Mouse (Mus musculus) 3T3-L1 (cell line): ENCODE data around the gene Ssx2ip.

Experiments used
- DNase-seq: peaks from one replicate; pipeline ENCODE4 v3.0.0-alpha.2; 2015; ENCODE audit warnings: low read depth, low spot score

Gene Ssx2ip

DNA sequence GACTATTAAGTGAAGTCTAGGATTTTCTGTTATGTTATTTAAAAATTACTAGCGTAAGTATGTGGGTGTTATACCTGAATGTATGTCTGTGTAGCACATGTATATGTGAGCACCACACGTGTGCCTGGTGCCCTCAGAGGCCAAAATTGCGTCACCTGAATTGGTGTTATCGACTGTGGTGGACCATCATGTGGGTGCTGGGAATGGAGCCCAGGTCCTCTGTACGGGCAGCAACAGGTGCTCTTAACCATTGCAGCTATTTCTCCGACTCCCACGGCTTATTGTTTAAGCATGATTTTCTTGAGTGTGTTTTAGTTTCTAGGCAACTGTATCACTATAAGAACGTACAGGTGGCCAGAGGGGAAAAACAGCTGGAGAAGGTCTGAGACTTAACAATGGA is 31.7 kb downstream of the Ssx2ip start:
- DNase-seq, result no peak

GRCm38 (mm10) chr3:146440011-146440410 is 35.6 kb downstream of the Ssx2ip start:
- no peak for DNase-seq

GRCm38 (mm10) chr3:146440422-146440821 is 36.0 kb downstream of the Ssx2ip start:
- no peak for DNase-seq

GRCm38 (mm10) chr3:146442484-146442883 is 38.0 kb downstream of the Ssx2ip start:
- no peak for DNase-seq

DNA sequence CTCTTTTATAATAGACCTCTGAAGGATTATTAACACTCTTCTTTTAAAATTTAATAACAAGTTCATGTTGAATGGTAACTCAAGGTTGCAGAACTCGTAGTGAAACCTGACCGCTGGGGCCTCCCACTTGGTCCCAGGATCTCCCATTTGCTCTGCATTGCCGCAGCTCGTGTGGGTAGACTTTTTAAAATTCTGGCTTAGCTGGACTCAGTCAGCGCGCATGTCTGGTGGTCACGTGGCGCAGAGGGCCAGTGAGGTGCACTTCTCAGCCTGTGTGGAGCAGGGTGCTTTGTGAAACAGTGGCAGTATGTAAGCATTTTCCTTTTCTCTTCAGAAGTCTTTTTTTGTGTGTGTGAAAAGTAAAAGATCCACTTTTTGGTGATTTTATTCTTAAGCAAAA is 38.5 kb downstream of the Ssx2ip start:
- DNase-seq, result no peak

GRCm38 (mm10) chr3:146443380-146443779 is 38.9 kb downstream of the Ssx2ip start:
- DNase-seq, result no peak

- DNase-seq, result no peak
These were observed 40.4 kb downstream of the Ssx2ip start for GRCm38 (mm10) chr3:146444880-146445279.

GRCm38 (mm10) chr3:146447156-146447555 is 42.7 kb downstream of the Ssx2ip start:
- no peak for DNase-seq

DNA sequence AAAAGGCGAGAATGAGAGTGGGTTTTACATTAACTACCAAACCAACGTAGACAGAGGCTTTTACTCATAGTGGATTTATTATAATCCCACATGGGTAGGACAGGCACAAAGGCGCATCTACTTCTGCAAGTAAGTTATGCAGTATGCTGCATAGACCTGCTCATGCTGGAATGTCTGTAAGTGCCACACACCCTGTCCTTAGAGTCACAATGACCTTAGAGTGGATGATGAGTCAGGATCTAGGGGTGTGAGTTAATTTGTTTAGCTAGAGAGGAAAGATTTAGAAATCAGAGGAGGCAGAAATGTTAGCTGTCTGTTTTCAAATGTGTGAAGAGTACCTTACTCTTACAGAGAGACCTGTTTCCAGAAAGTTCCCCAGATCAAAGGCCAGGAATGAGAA is 43.2 kb downstream of the Ssx2ip start:
- DNase-seq, result no peak

GRCm38 (mm10) chr3:146448372-146448771 is 43.9 kb downstream of the Ssx2ip start:
- DNase-seq, result no peak

GRCm38 (mm10) chr3:146448969-146449368 is 44.5 kb downstream of the Ssx2ip start:
- no peak for DNase-seq

- no peak for DNase-seq
These were observed 45.4 kb downstream of the Ssx2ip start, which contains the start of gene Ctbs for GRCm38 (mm10) chr3:146449745-146450250. TSS of gene Ctbs (plus strand) at chr3:146449795.

DNA sequence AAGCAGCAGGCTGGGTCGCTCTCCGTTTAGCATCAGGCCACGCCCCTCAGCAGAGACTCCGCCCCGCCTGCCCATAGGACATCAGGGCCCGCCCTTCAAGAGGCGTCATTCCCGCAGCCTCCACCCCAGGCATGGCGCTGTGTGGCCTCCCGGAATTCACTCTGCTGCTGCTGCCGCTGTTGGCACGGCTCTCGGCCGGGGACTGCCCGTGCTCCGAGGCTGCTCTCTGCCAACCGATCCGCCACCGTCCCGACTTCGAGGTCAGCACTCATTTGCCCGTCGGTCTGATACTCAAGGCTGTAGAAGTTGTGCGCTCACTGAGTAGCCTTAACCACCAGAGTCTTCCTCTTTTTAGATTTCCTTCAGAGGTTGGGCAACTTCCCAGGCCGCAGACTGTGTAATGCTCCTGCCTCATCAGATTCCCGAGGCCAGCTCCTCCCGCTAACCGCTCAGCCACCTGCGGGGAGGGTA is 46.0 kb downstream of the Ssx2ip start:
- DNase-seq, result peak; percentile 85

- DNase-seq, result peak; percentile 17
These were observed 46.9 kb downstream of the Ssx2ip start for GRCm38 (mm10) chr3:146451375-146451774.

- DNase-seq, result peak; percentile 35
These were observed 58.5 kb downstream of the Ssx2ip start for GRCm38 (mm10) chr3:146462939-146463338.

- DNase-seq, result no peak
These were observed 64.8 kb downstream of the Ssx2ip start for GRCm38 (mm10) chr3:146469226-146469625.

- no peak for DNase-seq
These were observed 68.2 kb downstream of the Ssx2ip start for GRCm38 (mm10) chr3:146472657-146473056.

DNA sequence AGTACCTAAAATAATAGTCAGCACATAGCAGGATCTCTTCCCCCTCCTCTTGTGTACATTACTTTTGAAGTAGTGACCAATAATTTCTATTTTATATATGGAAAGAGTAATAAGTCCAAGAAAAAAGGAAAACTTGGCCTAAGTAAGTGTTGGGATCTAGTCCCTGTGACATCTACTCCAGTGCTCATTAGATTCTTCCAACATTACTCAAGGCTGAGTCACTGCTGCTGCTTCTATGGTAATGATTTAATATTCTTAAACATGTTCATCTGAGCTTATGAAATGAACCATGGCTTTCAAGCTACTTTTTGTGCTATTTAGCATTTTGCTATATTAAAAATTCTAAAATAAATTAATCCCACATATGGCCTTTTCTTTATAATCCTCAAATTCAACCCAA is 69.3 kb downstream of the Ssx2ip start:
- peak; percentile 76 for DNase-seq

GRCm38 (mm10) chr3:146474428-146474827 is 70.0 kb downstream of the Ssx2ip start:
- DNase-seq, result peak; percentile 62

GRCm38 (mm10) chr3:146482044-146482443 is 77.6 kb downstream of the Ssx2ip start:
- DNase-seq, result peak; percentile 44

DNA sequence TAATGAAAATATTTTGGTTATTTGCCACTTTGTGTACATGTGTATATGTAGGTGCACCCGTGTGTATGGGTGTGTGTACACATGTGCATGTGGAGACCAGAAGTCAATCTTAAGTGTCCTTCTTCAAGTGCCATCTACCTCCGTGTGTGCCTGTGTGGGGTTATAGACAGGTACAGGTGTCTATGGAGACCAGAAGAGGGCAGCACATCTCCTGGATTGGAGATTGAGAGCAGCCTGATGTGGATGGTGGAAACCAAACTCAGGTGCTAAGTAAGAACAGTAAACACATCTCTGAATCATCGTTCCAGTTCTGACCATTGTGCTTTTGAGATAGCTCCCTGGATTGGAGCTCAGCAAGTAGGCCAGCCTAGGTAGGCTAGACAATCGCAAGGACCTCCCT is 82.0 kb downstream of the Ssx2ip start:
- DNase-seq, result no peak
